Mouse (Mus musculus): Measurements from ENCODE around the gene Vmn1r160.
"Not testable (repeated sequence)": the region's sequence is repeated elsewhere in the genome, so short reads cannot be mapped to it uniquely, and the experiment has no call there.

Vmn1r160 gene

DNA sequence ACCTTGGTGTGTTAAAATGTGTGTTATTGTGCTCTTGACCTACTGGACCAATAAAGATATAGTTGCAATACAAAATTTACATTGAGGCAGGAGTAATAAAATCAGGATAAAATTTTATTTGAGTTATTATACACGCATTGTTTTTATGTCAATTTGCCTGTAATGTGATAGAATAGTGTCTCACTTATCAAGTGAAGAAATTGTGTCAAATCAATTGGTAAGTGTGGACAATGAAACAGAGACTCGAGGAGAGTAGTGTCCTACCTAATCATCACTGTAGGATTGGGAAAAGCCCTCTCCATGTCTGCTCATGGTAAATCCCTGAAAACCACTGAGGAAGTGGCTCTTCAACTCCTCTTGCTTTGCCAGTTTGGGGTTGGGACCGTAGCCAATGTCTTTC, at the start of gene Vmn1r160:
Gene Vmn1r160, plus strand, starts transcription at position 301 of the 400 bp plus-strand sequence.
- not testable (repeated sequence) for DNase-seq (ENCODE audit: low spot score)

DNA sequence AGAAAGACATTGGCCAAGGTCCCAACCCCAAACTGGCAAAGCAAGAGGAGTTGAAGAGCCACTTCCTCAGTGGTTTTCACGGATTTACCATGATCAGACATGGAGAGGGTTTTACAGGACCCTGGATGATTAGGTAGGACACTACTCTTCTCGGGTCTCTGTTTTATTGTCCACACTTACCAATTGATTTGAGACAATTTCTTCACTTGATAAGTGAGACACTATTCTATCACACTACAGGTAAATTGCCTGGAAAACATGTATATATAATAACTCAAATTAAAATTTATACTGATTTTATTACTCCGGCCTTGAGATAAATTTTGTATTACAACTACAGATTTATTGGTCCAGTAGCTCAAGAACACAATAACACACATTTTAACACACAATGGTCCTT, 27.5 kb upstream of the Vmn1r160 start, which contains the start of gene Vmn1r159:
Gene Vmn1r159, minus strand, starts transcription at position 101 of the 400 bp plus-strand sequence.
- not testable (repeated sequence) for DNase-seq (ENCODE audit: low spot score)

Data from MN1 (cell line).